Mouse (Mus musculus): ENCODE measurements around the gene Nampt. TPM values are rescaled to one million over a fixed set of nuclear protein-coding genes. Genes with fewer than 3 reads are reported as not detected.

The Nampt gene
- polyA plus RNA-seq, 1 experiment = 6.0 TPM

DNA sequence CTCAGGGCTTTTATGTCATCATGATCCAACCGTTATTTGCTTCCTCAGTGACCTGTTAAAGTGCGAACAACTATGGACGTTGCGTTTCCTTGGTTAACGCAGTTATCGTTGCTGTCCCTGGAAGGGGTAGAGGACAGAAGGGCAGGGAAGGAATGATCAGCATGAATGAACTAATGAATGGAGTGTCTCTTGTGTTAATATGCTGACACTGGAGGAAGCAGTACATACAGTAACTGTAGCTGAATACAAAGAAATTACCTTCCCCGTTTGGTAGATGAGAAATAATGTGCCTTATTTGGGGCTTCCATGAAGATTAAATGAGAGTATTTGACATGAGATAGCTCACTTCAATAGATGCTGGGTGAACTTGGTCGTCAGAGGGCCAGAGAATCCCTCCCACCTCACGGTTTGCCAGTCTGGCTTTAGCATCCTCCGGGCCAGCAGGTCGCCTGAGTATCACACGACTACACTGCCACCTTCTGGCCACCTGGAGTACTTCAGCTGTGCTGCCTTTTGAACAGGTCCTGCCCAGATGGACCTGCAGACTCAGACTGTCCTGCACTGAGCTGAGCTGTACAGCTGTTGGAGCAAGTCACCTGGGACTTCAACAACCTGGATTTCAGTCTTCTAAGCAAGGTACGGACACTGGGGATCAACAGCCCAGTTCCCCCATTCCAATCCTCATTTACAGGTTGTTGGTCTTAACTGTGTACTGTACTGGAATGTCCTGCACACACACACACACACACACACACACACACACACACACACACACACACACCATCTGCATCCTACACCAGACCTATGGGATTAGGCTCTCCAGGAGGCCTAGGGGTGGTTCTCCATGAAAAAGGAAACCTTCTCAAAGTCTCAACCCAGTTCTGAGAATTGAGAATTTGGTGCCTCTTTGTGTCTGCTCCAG is 78.1 kb downstream of the Nampt start:
- no peaks in the 10 kb centered on the region for H3K36me3 ChIP-seq (ENCODE audit: control insufficient read depth, insufficient read depth, low read length)
- H3K4me1 ChIP-seq (ENCODE audit: control insufficient read depth, insufficient read depth, low read length) = no peaks in the 10 kb centered on the region
- peak; percentile 95; the same call in 1 of the 2 replicates for TF ChIP-seq CTCF (IDR thresholded peaks at IDR 0.05; ENCODE audit: control insufficient read depth, insufficient read depth, insufficient replicate concordance, low read depth, low read length)
- no peak for TF ChIP-seq POLR2A (IDR thresholded peaks at IDR 0.05; ENCODE audit: control insufficient read depth, low read depth, low read length)
- no peak overlapping the region for H3K27ac ChIP-seq (ENCODE audit: control insufficient read depth, insufficient read depth, low read depth, low read length)
- no peak overlapping the region for H3K4me3 ChIP-seq (ENCODE audit: control insufficient read depth, low read depth, low read length)
- H3K27me3 ChIP-seq (ENCODE audit: control insufficient read depth, insufficient read depth, low read length) = no peaks in the 10 kb centered on the region

DNA sequence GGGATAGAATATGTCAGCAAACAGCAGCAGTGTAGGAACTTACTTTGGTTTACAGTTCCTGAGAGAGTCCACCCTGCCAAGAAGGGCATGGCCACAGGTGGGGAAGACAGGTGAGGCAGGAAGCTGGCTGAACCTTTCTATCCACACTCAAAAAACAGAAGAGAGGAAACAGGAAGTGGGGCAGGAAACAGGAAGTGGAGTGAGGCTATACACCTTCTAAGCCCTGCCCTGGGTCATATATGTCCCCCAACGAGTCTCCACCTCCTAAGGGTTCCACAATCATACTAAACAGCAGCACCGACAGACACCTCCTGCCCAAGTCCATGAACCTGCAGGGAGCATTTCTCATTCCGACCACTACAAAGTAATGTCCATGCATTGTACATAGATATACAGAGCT is 81.7 kb downstream of the Nampt start:
- TF ChIP-seq CTCF (IDR thresholded peaks at IDR 0.05; ENCODE audit: control insufficient read depth, insufficient read depth, insufficient replicate concordance, low read depth, low read length) = no peak
- TF ChIP-seq POLR2A (IDR thresholded peaks at IDR 0.05; ENCODE audit: control insufficient read depth, low read depth, low read length) = no peak
- Histone ChIP-seq H3K27me3 (ENCODE audit: control insufficient read depth, insufficient read depth, low read length) (no peaks in the 10 kb centered on the region), H3K4me1 (ENCODE audit: control insufficient read depth, insufficient read depth, low read length) (no peaks in the 10 kb centered on the region), H3K4me3 (ENCODE audit: control insufficient read depth, low read depth, low read length) (no peak overlapping the region), H3K36me3 (ENCODE audit: control insufficient read depth, insufficient read depth, low read length) (no peaks in the 10 kb centered on the region), H3K27ac (ENCODE audit: control insufficient read depth, insufficient read depth, low read depth, low read length) (no peak overlapping the region)

Other genes with a start within 250 kb of the Nampt start
- 173 and 221 TPM in 2 replicates for gene Sypl, start 134.3 kb downstream of the Nampt start, polyA plus RNA-seq (2012; rRNA removed)